Mouse (Mus musculus): ENCODE measurements around the gene Pcgf2. TPM values are rescaled to one million over a fixed set of nuclear protein-coding genes. Genes with fewer than 3 reads are reported as not detected.
A peak's percentile ranks its signal among the peaks of the same experiment; 100 is the strongest.
"Not testable (repeated sequence)": the region's sequence is repeated elsewhere in the genome, so short reads cannot be mapped to it uniquely, and the experiment has no call there.

Pcgf2 gene
- total and polyA plus RNA-seq, 3 experiments, result 0.99 to 19.5 (median 5.6) TPM

GRCm38 (mm10) chr11:97659267-97659989 is 40.9 kb downstream of the Pcgf2 start (continued):
- TF ChIP-seq RAD21 (IDR thresholded peaks at IDR 0.05; ENCODE audit: low read depth, low read length) (peak; percentile 2), BHLHE40 (IDR thresholded peaks at IDR 0.05; ENCODE audit: low read depth, low read length) (peak; percentile 94), ZKSCAN1 (IDR thresholded peaks at IDR 0.05; ENCODE audit: borderline replicate concordance, low read depth, low read length) (peak; percentile 96), USF2 (conservative IDR thresholded peaks at IDR 0.05; ENCODE audit: low read depth, low read length) (no peak), ELF1 (IDR thresholded peaks at IDR 0.05; ENCODE audit: low read depth, low read length) (peak; percentile 53; the same call in 1 of the 2 replicates), MYC (IDR thresholded peaks at IDR 0.05; ENCODE audit: low read depth, low read length) (peak; percentile 95), RCOR1 (conservative IDR thresholded peaks at IDR 0.05; ENCODE audit: low read depth, low read length) (peak; percentile 91), MAX (IDR thresholded peaks at IDR 0.05; ENCODE audit: low read length) (peak; percentile 80), HCFC1 (IDR thresholded peaks at IDR 0.05; ENCODE audit: low read depth, low read length) (peak; percentile 68), UBTF (IDR thresholded peaks at IDR 0.05; ENCODE audit: low read depth, low read length) (peak; percentile 73), EP300 (IDR thresholded peaks at IDR 0.05; ENCODE audit: low read length) (peak; percentile 87), SIN3A (IDR thresholded peaks at IDR 0.05; ENCODE audit: low read length) (peak; percentile 87)

DNA sequence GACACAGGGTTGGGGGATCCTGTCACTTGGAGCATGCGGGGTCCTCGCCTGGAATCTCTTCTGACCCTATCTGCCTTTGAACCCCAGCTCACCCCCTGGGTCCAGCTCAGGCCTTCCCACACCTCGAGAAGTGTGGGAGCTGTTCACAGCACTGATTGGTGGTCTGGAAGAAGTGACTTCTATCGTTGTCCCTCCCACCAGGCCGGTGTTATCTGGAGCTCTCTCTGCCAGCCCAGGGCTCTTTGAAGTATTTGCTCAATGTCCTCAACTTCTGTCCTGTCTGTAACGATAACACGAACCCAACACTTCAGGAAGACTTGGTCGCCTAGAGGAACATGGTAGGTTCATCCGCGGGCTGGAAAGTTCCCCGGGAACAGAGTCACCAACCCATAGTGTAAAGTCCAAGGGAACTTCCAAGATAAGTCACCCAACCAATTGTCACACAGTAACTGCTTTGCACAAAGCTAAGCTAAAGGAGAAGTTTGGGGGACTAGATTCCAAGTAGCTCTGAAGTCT is 41.5 kb downstream of the Pcgf2 start:
- dilution Hi-C loops (cut with MboI; ENCODE audit: extremely low pct_ligation_motif_present, extremely low pct_unique_long_range_greater_than_20kb, low sequenced_read_pairs), result no loop called here
- peaks cover 3% of the 10 kb centered on the region for H3K9me3 ChIP-seq (replicated peaks; ENCODE audit: low read length)
- DNase-seq (ENCODE audit: extremely low read depth), result no peak
- peaks cover 14 to 42% of the 10 kb centered on the region in 2 experiments for H3K36me3 ChIP-seq (replicated peaks in 1 of 2; ENCODE audit: control insufficient read depth in 1 of 2, insufficient read depth in 1 of 2, low read length in 1 of 2)
- peak overlapping the region; percentile 87 for H3K4me2 ChIP-seq (ENCODE audit: insufficient read depth, low read depth, poor library complexity, severe bottlenecking)
- H3K4me1 ChIP-seq (ENCODE audit: control insufficient read depth in 1 of 2, insufficient read depth in 2 of 2), result peaks cover 17 to 48% of the 10 kb centered on the region in 2 experiments
- peak overlapping the region; percentile 98 for H3K27ac ChIP-seq (ENCODE audit: insufficient read depth, low read depth)
- peak overlapping the region; percentile 82 to 88 (median 87) for H3K4me3 ChIP-seq (replicated peaks in 1 of 3; ENCODE audit: low read depth in 2 of 3, low read length in 2 of 3, poor library complexity in 1 of 3)
- no peaks in the 10 kb centered on the region for H3K27me3 ChIP-seq (replicated peaks)
- peaks cover 18% of the 10 kb centered on the region for H3K79me2 ChIP-seq (replicated peaks; ENCODE audit: control insufficient read depth, extremely low read depth, insufficient read depth, poor library complexity, severe bottlenecking)
- peak overlapping the region; percentile 82 for H3K9ac ChIP-seq (ENCODE audit: insufficient read depth, low read depth)
- in situ Hi-C loops (cut with MboI; ENCODE audit: low pct_ligation_motif_present, low pct_unique_long_range_greater_than_20kb, low sequenced_read_pairs), result no loop called here
- TF ChIP-seq NELFE (IDR thresholded peaks at IDR 0.05; ENCODE audit: low read depth, low read length) (peak; percentile 8; the same call in 1 of the 2 replicates), CHD2 (IDR thresholded peaks at IDR 0.05; ENCODE audit: low read length) (no peak), KAT2A (IDR thresholded peaks at IDR 0.05; ENCODE audit: insufficient replicate concordance, low read length) (0 out of 2 replicates have a peak, but pooled peaks have one; percentile 20), MAZ (IDR thresholded peaks at IDR 0.05; ENCODE audit: low read depth, low read length) (no peak)

DNA sequence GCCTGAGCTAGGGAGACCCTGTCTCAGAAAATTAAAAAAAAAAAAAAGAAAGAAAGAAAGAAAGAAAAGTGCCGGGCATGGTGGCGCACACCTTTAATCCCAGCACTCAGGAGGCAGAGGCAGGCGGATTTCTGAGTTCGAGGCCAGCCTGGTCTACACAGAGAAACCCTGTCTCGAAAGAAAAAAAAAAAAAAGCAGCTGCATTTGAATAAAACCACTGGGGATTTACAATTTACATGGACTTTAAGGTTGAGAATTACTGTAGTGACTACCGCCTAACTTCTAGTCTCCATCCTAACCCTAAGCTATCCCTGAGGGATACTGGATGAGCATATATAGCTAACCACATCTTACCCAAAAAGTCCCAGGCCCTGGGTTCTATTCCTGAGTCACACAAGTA is 42.3 kb downstream of the Pcgf2 start:
- Histone ChIP-seq H3K27ac (ENCODE audit: insufficient read depth, low read depth) (peak overlapping the region; percentile 98), H3K4me2 (ENCODE audit: insufficient read depth, low read depth, poor library complexity, severe bottlenecking) (peak overlapping the region; percentile 87), H3K36me3 (replicated peaks in 1 of 2; ENCODE audit: control insufficient read depth in 1 of 2, insufficient read depth in 1 of 2, low read length in 1 of 2) (peaks cover 17 to 47% of the 10 kb centered on the region in 2 experiments), H3K9ac (ENCODE audit: insufficient read depth, low read depth) (peak overlapping the region; percentile 82; the same call in 1 of the 2 replicates), H3K4me3 (replicated peaks in 1 of 3; ENCODE audit: low read depth in 2 of 3, low read length in 2 of 3, poor library complexity in 1 of 3) (peak overlapping the region; percentile 5 to 88 (median 82)), H3K4me1 (ENCODE audit: control insufficient read depth in 1 of 2, insufficient read depth in 2 of 2) (peaks cover 17 to 48% of the 10 kb centered on the region in 2 experiments)
- in situ Hi-C loops (cut with MboI; ENCODE audit: low pct_ligation_motif_present, low pct_unique_long_range_greater_than_20kb, low sequenced_read_pairs); dilution Hi-C loops (cut with MboI; ENCODE audit: extremely low pct_ligation_motif_present, extremely low pct_unique_long_range_greater_than_20kb, low sequenced_read_pairs); H3K27me3 ChIP-seq (replicated peaks); H3K79me2 ChIP-seq (replicated peaks; ENCODE audit: control insufficient read depth, extremely low read depth, insufficient read depth, poor library complexity, severe bottlenecking); H3K9me3 ChIP-seq (replicated peaks; ENCODE audit: low read length): not testable (repeated sequence)
- peak; percentile 56 for DNase-seq (ENCODE audit: extremely low read depth)
- 0 out of 2 replicates have a peak, but pooled peaks have one; percentile 26 for TF ChIP-seq TBP (conservative IDR thresholded peaks at IDR 0.05; ENCODE audit: low read depth, low read length)
- TF ChIP-seq ZNF384 (IDR thresholded peaks at IDR 0.05; ENCODE audit: low read depth, low read length), result peak; percentile 94

Data from CH12.LX (cell line).